Mouse (Mus musculus): ENCODE measurements around the gene Ppp1r14a.

DNA sequence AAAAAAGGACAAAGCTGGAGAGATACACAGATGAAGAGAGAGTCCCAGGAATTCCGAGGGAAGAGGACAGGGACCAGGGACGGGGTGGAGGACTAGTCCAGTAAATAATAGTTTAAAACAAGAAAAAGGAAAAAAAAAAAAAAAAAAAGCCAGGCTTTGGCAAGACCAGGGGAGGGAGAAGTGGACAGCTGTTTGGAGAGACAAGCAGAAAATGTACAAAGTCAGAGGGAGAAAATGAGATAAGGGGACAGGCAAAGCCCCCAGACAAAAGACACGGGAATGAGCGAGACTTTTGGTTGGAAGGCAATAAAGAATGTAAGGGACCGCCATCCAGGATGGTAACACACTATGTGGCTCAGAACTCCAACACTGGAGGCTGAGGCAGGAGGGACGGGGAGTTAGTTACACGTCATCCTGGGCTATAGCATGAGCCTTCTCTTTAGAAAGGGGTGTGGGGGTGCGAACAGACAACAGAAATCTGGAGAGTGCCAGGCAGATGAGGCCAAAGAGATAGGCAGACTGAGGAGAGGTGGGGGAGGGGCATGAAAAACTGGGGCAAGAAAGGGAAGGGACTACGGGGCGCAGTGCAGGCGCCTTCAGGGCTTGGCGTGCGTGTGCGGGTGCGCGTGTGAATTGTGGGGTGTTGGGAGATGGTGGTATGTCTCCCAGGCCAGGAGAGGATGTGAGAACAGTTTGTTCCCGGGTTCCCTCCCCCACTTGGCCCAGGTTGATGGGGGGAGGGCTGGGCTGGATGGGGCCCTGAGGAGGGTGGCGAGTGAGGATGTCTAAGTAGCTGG, 29.2 kb downstream of the Ppp1r14a start:
- TF ChIP-seq CTCF (conservative IDR thresholded peaks at IDR 0.05; ENCODE audit: low read length) (no peak), NANOG (IDR thresholded peaks at IDR 0.05; ENCODE audit: borderline replicate concordance, low read length) (no peak)

All from E14TG2a.4 (cell line).